Mouse (Mus musculus): Measurements from ENCODE around the gene Paox. TPM values are rescaled to one million over a fixed set of nuclear protein-coding genes. Genes with fewer than 3 reads are reported as not detected.

Gene Paox
- polyA plus RNA-seq, 1 experiment, result not detected

GRCm38 (mm10) chr7:140111943-140112342, 3.7 kb upstream of the Paox start:
- no peaks in the 10 kb centered on the region for H3K9me3 ChIP-seq (ENCODE audit: control insufficient read depth, low read length)
- no peaks in the 10 kb centered on the region for H3K27me3 ChIP-seq (ENCODE audit: control insufficient read depth)
- peaks cover 19% of the 10 kb centered on the region for H3K4me1 ChIP-seq (ENCODE audit: control insufficient read depth)
- H3K4me3 ChIP-seq (replicated peaks), result no peak overlapping the region
- TF ChIP-seq GATA1 (IDR thresholded peaks at IDR 0.05; ENCODE audit: low read length), result no peak
- TF ChIP-seq TAL1 (IDR thresholded peaks at IDR 0.05; ENCODE audit: low read length), result no peak
- H3K36me3 ChIP-seq (ENCODE audit: control insufficient read depth), result peaks cover 50% of the 10 kb centered on the region

GRCm38 (mm10) chr7:140116329-140117054, 893 bp downstream of the Paox start, which contains the start of gene Echs1:
TSS of gene Echs1 (minus strand) at chr7:140116476.
- peak within 1 kb of the TSS; percentile 90 for H3K4me3 ChIP-seq (replicated peaks)
- no peak for TF ChIP-seq TAL1 (IDR thresholded peaks at IDR 0.05; ENCODE audit: low read length)
- no peak for TF ChIP-seq GATA1 (IDR thresholded peaks at IDR 0.05; ENCODE audit: low read length)
- peaks cover 14% of the 10 kb centered on the region for H3K36me3 ChIP-seq (ENCODE audit: control insufficient read depth)
- peaks cover 25% of the 10 kb centered on the region for H3K4me1 ChIP-seq (ENCODE audit: control insufficient read depth)
- no peaks in the 10 kb centered on the region for H3K27me3 ChIP-seq (ENCODE audit: control insufficient read depth)
- H3K9me3 ChIP-seq (ENCODE audit: control insufficient read depth, low read length), result no peaks in the 10 kb centered on the region

- H3K27me3 ChIP-seq (ENCODE audit: control insufficient read depth), result no peaks in the 10 kb centered on the region
- H3K4me1 ChIP-seq (ENCODE audit: control insufficient read depth), result peaks cover 35% of the 10 kb centered on the region
- no peaks in the 10 kb centered on the region for H3K36me3 ChIP-seq (ENCODE audit: control insufficient read depth)
- H3K4me3 ChIP-seq (replicated peaks), result no peak overlapping the region
- no peaks in the 10 kb centered on the region for H3K9me3 ChIP-seq (ENCODE audit: control insufficient read depth, low read length)
- TF ChIP-seq GATA1 (IDR thresholded peaks at IDR 0.05; ENCODE audit: low read length) (no peak), TAL1 (IDR thresholded peaks at IDR 0.05; ENCODE audit: low read length) (no peak)
Observed at GRCm38 (mm10) chr7:140120484-140120883, 4.9 kb downstream of the Paox start.

GRCm38 (mm10) chr7:140121338-140121910, 5.8 kb downstream of the Paox start:
- H3K4me3 ChIP-seq (replicated peaks), result no peak overlapping the region
- no peaks in the 10 kb centered on the region for H3K36me3 ChIP-seq (ENCODE audit: control insufficient read depth)
- no peaks in the 10 kb centered on the region for H3K27me3 ChIP-seq (ENCODE audit: control insufficient read depth)
- H3K9me3 ChIP-seq (ENCODE audit: control insufficient read depth, low read length), result no peaks in the 10 kb centered on the region
- H3K4me1 ChIP-seq (ENCODE audit: control insufficient read depth), result peaks cover 33% of the 10 kb centered on the region
- TF ChIP-seq GATA1 (IDR thresholded peaks at IDR 0.05; ENCODE audit: low read length), result no peak
- no peak for TF ChIP-seq TAL1 (IDR thresholded peaks at IDR 0.05; ENCODE audit: low read length)

GRCm38 (mm10) chr7:140122765-140123164, 7.2 kb downstream of the Paox start:
- H3K36me3 ChIP-seq (ENCODE audit: control insufficient read depth), result no peaks in the 10 kb centered on the region
- no peaks in the 10 kb centered on the region for H3K27me3 ChIP-seq (ENCODE audit: control insufficient read depth)
- no peak for TF ChIP-seq GATA1 (IDR thresholded peaks at IDR 0.05; ENCODE audit: low read length)
- no peak for TF ChIP-seq TAL1 (IDR thresholded peaks at IDR 0.05; ENCODE audit: low read length)
- H3K9me3 ChIP-seq (ENCODE audit: control insufficient read depth, low read length), result no peaks in the 10 kb centered on the region
- H3K4me1 ChIP-seq (ENCODE audit: control insufficient read depth), result peaks cover 31% of the 10 kb centered on the region
- no peak overlapping the region for H3K4me3 ChIP-seq (replicated peaks)

GRCm38 (mm10) chr7:140124382-140124781, 8.8 kb downstream of the Paox start:
- no peaks in the 10 kb centered on the region; the same call in 1 of the 2 replicates for H3K36me3 ChIP-seq (ENCODE audit: control insufficient read depth)
- H3K27me3 ChIP-seq (ENCODE audit: control insufficient read depth), result no peaks in the 10 kb centered on the region
- TF ChIP-seq GATA1 (IDR thresholded peaks at IDR 0.05; ENCODE audit: low read length) (no peak), TAL1 (IDR thresholded peaks at IDR 0.05; ENCODE audit: low read length) (no peak)
- no peak overlapping the region for H3K4me3 ChIP-seq (replicated peaks)
- H3K4me1 ChIP-seq (ENCODE audit: control insufficient read depth), result peaks cover 31% of the 10 kb centered on the region
- H3K9me3 ChIP-seq (ENCODE audit: control insufficient read depth, low read length), result no peaks in the 10 kb centered on the region

- peaks cover 31% of the 10 kb centered on the region for H3K4me1 ChIP-seq (ENCODE audit: control insufficient read depth)
- H3K4me3 ChIP-seq (replicated peaks), result peak overlapping the region; percentile 75
- TF ChIP-seq TAL1 (IDR thresholded peaks at IDR 0.05; ENCODE audit: low read length), result no peak
- no peak for TF ChIP-seq GATA1 (IDR thresholded peaks at IDR 0.05; ENCODE audit: low read length)
- H3K36me3 ChIP-seq (ENCODE audit: control insufficient read depth), result no peaks in the 10 kb centered on the region; the same call in 1 of the 2 replicates
- no peaks in the 10 kb centered on the region for H3K9me3 ChIP-seq (ENCODE audit: control insufficient read depth, low read length)
- no peaks in the 10 kb centered on the region for H3K27me3 ChIP-seq (ENCODE audit: control insufficient read depth)
Observed at GRCm38 (mm10) chr7:140125278-140126021, 9.9 kb downstream of the Paox start.

- Histone ChIP-seq H3K27me3 (ENCODE audit: control insufficient read depth) (no peaks in the 10 kb centered on the region), H3K9me3 (ENCODE audit: control insufficient read depth, low read length) (no peaks in the 10 kb centered on the region), H3K4me1 (ENCODE audit: control insufficient read depth) (peaks cover 31% of the 10 kb centered on the region), H3K4me3 (replicated peaks) (peak overlapping the region; percentile 75), H3K36me3 (ENCODE audit: control insufficient read depth) (no peaks in the 10 kb centered on the region; the same call in 1 of the 2 replicates)
- TF ChIP-seq GATA1 (IDR thresholded peaks at IDR 0.05; ENCODE audit: low read length) (no peak), TAL1 (IDR thresholded peaks at IDR 0.05; ENCODE audit: low read length) (no peak)
Observed at GRCm38 (mm10) chr7:140126022-140126350, 10.4 kb downstream of the Paox start.

GRCm38 (mm10) chr7:140126934-140127333, 11.3 kb downstream of the Paox start:
- no peak overlapping the region for H3K4me3 ChIP-seq (replicated peaks)
- peaks cover 29% of the 10 kb centered on the region for H3K4me1 ChIP-seq (ENCODE audit: control insufficient read depth)
- H3K9me3 ChIP-seq (ENCODE audit: control insufficient read depth, low read length), result no peaks in the 10 kb centered on the region
- H3K27me3 ChIP-seq (ENCODE audit: control insufficient read depth), result no peaks in the 10 kb centered on the region
- TF ChIP-seq GATA1 (IDR thresholded peaks at IDR 0.05; ENCODE audit: low read length) (no peak), TAL1 (IDR thresholded peaks at IDR 0.05; ENCODE audit: low read length) (no peak)
- H3K36me3 ChIP-seq (ENCODE audit: control insufficient read depth), result no peaks in the 10 kb centered on the region; the same call in 1 of the 2 replicates

All from erythroblast, embryonic 14.5 days (primary cell).